Mouse (Mus musculus) thymus, postnatal 4 days (tissue): ENCODE results near the gene Tmem243.

Experiments
- DNase-seq: peaks from one replicate; pipeline ENCODE4 v3.0.0; 2021

The Tmem243 gene

GRCm38 (mm10) chr5:9100207-9100848, at the start of gene Tmem243:
TSS of gene Tmem243 (plus strand) at chr5:9100668.
- peak; percentile 84 for DNase-seq

GRCm38 (mm10) chr5:9056020-9056660, 44.3 kb upstream of the Tmem243 start:
- peak; percentile 79 for DNase-seq

GRCm38 (mm10) chr5:9057277-9057879, 43.1 kb upstream of the Tmem243 start:
- no peak for DNase-seq

GRCm38 (mm10) chr5:9059303-9060023, 41.0 kb upstream of the Tmem243 start:
- DNase-seq, result no peak

GRCm38 (mm10) chr5:9060228-9060627, 40.2 kb upstream of the Tmem243 start:
- no peak for DNase-seq

- DNase-seq, result no peak
These were observed 36.3 kb upstream of the Tmem243 start for GRCm38 (mm10) chr5:9064217-9064616.

GRCm38 (mm10) chr5:9068886-9069285, 31.6 kb upstream of the Tmem243 start:
- DNase-seq, result no peak

GRCm38 (mm10) chr5:9069599-9070209, 30.8 kb upstream of the Tmem243 start:
- no peak for DNase-seq

GRCm38 (mm10) chr5:9071360-9071759, 29.1 kb upstream of the Tmem243 start:
- no peak for DNase-seq

- no peak for DNase-seq
These were observed 27.2 kb upstream of the Tmem243 start for GRCm38 (mm10) chr5:9073177-9073854.

- no peak for DNase-seq
These were observed 20.5 kb upstream of the Tmem243 start for GRCm38 (mm10) chr5:9079773-9080501.

GRCm38 (mm10) chr5:9086924-9087719, 13.3 kb upstream of the Tmem243 start:
- DNase-seq, result peak; percentile 30

GRCm38 (mm10) chr5:9090493-9091106, 9.9 kb upstream of the Tmem243 start:
- no peak for DNase-seq

- no peak for DNase-seq
These were observed 7.8 kb upstream of the Tmem243 start for GRCm38 (mm10) chr5:9092716-9093115.

- no peak for DNase-seq
These were observed 7.0 kb upstream of the Tmem243 start for GRCm38 (mm10) chr5:9093490-9093889.

- DNase-seq, result peak; percentile 67
These were observed 657 bp downstream of the Tmem243 start for GRCm38 (mm10) chr5:9100849-9101801.

GRCm38 (mm10) chr5:9102696-9103095, 2.2 kb downstream of the Tmem243 start:
- no peak for DNase-seq

GRCm38 (mm10) chr5:9103958-9104357, 3.5 kb downstream of the Tmem243 start:
- DNase-seq, result no peak

GRCm38 (mm10) chr5:9106806-9107205, 6.3 kb downstream of the Tmem243 start:
- no peak for DNase-seq
